Mouse (Mus musculus) neural tube, embryonic 12.5 days (tissue): ENCODE results near the gene Iba57. TPM values are rescaled to one million over a fixed set of nuclear protein-coding genes. Genes with fewer than 3 reads are reported as not detected.

Experiments
- polyA plus RNA-seq: library from polyadenylated mRNA; unstranded; fragments of >200 nt; fragmentation: Nextera tagmentation; extraction: Ambion mirVana; gene quantifications from 2 replicates; pipeline ENCODE4 v1.2.1, GENCODE M21; 2016

Gene Iba57
- polyA plus RNA-seq, 1 experiment from 2014 or later = 6.5 TPM

Other genes starting within 250 kb of the Iba57 start
- not detected in 2 replicates for gene Btnl10, start 245.8 kb downstream of the Iba57 start, polyA plus RNA-seq
- 594 and 608 TPM in 2 replicates for gene Rnf187, start 224.8 kb downstream of the Iba57 start, polyA plus RNA-seq
- 167 and 246 TPM in 2 replicates for gene Hist3h2ba, start 214.8 kb downstream of the Iba57 start, polyA plus RNA-seq
- gene Hist3h2a, start 209.1 kb downstream of the Iba57 start, polyA plus RNA-seq = 91.6 and 103 TPM in 2 replicates
- gene Trim17, start 209.1 kb downstream of the Iba57 start, polyA plus RNA-seq = 0.84 and 1.0 TPM in 2 replicates
- gene Trim11, start 185.6 kb downstream of the Iba57 start, polyA plus RNA-seq = 20.5 TPM in 2 replicates
- 0.42 TPM in 2 replicates for gene Obscn, start 27.3 kb downstream of the Iba57 start, polyA plus RNA-seq
- gene Gjc2, start 19.5 kb upstream of the Iba57 start, polyA plus RNA-seq = 0.23 and 0.39 TPM in 2 replicates
- gene Guk1, start 28.5 kb upstream of the Iba57 start, polyA plus RNA-seq = 111 and 113 TPM in 2 replicates
- 88.0 and 91.1 TPM in 2 replicates for gene Mrpl55, start 38.7 kb upstream of the Iba57 start, polyA plus RNA-seq
- 30.1 and 30.5 TPM in 2 replicates for gene 2310033P09Rik, start 44.6 kb upstream of the Iba57 start, polyA plus RNA-seq
- gene Arf1, start 64.5 kb upstream of the Iba57 start, polyA plus RNA-seq = 623 and 633 TPM in 2 replicates
- gene Wnt3a, start 127.0 kb upstream of the Iba57 start, polyA plus RNA-seq = 3.4 and 4.1 TPM in 2 replicates
- gene Wnt9a, start 143.2 kb upstream of the Iba57 start, polyA plus RNA-seq = 3.9 and 4.2 TPM in 2 replicates
- gene Prss38, start 211.9 kb upstream of the Iba57 start, polyA plus RNA-seq = not detected in 2 replicates